In the genomic region with DNA sequence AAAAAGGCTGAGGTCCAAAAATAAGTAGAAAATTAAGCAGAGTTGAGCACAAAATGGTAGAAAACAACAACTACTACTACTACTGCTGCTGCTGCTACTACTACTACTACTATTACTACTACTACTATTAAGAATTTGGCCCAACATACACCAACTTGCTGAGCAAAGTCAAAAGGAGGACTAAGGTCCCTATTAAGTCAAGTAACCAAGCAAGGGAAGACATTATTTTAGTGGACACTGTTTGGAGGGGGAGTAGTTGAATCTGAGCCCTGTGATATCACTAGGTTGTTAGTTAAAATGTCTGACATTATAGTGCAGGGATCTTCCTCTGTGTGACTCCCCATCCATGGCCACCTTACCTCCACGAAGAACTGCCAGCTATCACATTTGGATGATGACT, we compare ENCODE assay signal across 18 mouse cellular contexts. TPM values are rescaled to one million over a fixed set of nuclear protein-coding genes. Genes with fewer than 3 reads are reported as not detected.
DNase-seq lines count a peak whose midpoint lies in the region; ATAC-seq and TF ChIP-seq lines count a peak whose summit lies in the region.
"Had no signal": no experiment of that assay in that cellular context is flagged by ENCODE, and none has a peak within 500 bp of the region (broad histone marks: within the 10 kb centered on the region; RNA-seq: fewer than 3 reads in every experiment).

No protein-coding gene starts in this region.

- H3K4me2 ChIP-seq in neural tube, embryonic 12.5 days (replicated peaks) = peak overlapping the region; percentile 10; the same call in 1 of the 2 replicates
- no peak overlapping the region for H3K4me2 ChIP-seq in neural tube, embryonic 15.5 days
- peak overlapping the region; percentile 30 for H3K4me2 ChIP-seq in forebrain, embryonic 16.5 days (ENCODE audit: low read length)
- H3K4me2 ChIP-seq in hindbrain, embryonic 16.5 days (ENCODE audit: low read length) = peak overlapping the region; percentile 6; the same call in 1 of the 2 replicates
- H3K4me2 ChIP-seq in midbrain, embryonic 16.5 days (ENCODE audit: low read length) = no peak overlapping the region; the same call in 1 of the 2 replicates

- TF ChIP-seq POLR2A in cerebellum, adult 2 months (IDR thresholded peaks at IDR 0.05; ENCODE audit: borderline replicate concordance, insufficient read depth, low read length) = no peak

- no peak for ATAC-seq in neural tube, embryonic 12.5 days (ENCODE audit: low FRiP score, low read depth)
- ATAC-seq in neural tube, embryonic 15.5 days (ENCODE audit: low FRiP score) = no peak
- ATAC-seq in forebrain, embryonic 16.5 days = no peak
- ATAC-seq in hindbrain, embryonic 16.5 days = no peak
- no peak for ATAC-seq in midbrain, embryonic 16.5 days
- ATAC-seq: inflammation-experienced regulatory T-cells, adult 6 months had no signal

- no peak overlapping the region for H3K4me3 ChIP-seq in neural tube, embryonic 12.5 days
- H3K4me3 ChIP-seq in neural tube, embryonic 15.5 days (replicated peaks) = no peak overlapping the region
- no peak overlapping the region; the same call in 1 of the 2 replicates for H3K4me3 ChIP-seq in forebrain, embryonic 16.5 days (replicated peaks; ENCODE audit: low read length)
- no peak overlapping the region for H3K4me3 ChIP-seq in hindbrain, embryonic 16.5 days (ENCODE audit: low read length)
- H3K4me3 ChIP-seq in midbrain, embryonic 16.5 days (ENCODE audit: low read depth, low read length) = no peak overlapping the region; the same call in 1 of the 2 replicates
- H3K4me3 ChIP-seq in cerebellum, adult 2 months (replicated peaks; ENCODE audit: insufficient read depth, low read depth, low read length) = no peak overlapping the region
- H3K4me3 ChIP-seq: myocyte had no signal

- WGBS in neural tube, embryonic 12.5 days = 0% methylated on average over 1 of the region's 1 CpGs
- WGBS in neural tube, embryonic 15.5 days = 11% methylated on average over 1 of the region's 1 CpGs
- 15% methylated on average over 1 of the region's 1 CpGs for WGBS in forebrain, embryonic 16.5 days
- WGBS in hindbrain, embryonic 16.5 days = 24% methylated on average over 1 of the region's 1 CpGs
- 14% methylated on average over 1 of the region's 1 CpGs for WGBS in midbrain, embryonic 16.5 days
- WGBS in cerebellum, adult 2 months = 78% methylated on average over 1 of the region's 1 CpGs

- H3K9ac ChIP-seq in neural tube, embryonic 12.5 days = no peak overlapping the region
- no peak overlapping the region for H3K9ac ChIP-seq in neural tube, embryonic 15.5 days (replicated peaks)
- peak overlapping the region; percentile 31; the same call in 1 of the 2 replicates for H3K9ac ChIP-seq in forebrain, embryonic 16.5 days (replicated peaks; ENCODE audit: low read depth, low read length)
- H3K9ac ChIP-seq in hindbrain, embryonic 16.5 days (ENCODE audit: low read depth, low read length) = no peak overlapping the region
- H3K9ac ChIP-seq in midbrain, embryonic 16.5 days (ENCODE audit: low read depth, low read length) = no peak overlapping the region

- H3K36me3 ChIP-seq in neural tube, embryonic 12.5 days = no peaks in the 10 kb centered on the region
- no peaks in the 10 kb centered on the region for H3K36me3 ChIP-seq in neural tube, embryonic 15.5 days
- no peaks in the 10 kb centered on the region for H3K36me3 ChIP-seq in forebrain, embryonic 16.5 days (ENCODE audit: control insufficient read depth, insufficient read depth)
- no peaks in the 10 kb centered on the region for H3K36me3 ChIP-seq in hindbrain, embryonic 16.5 days (ENCODE audit: control insufficient read depth, insufficient read depth, low read length)
- no peaks in the 10 kb centered on the region for H3K36me3 ChIP-seq in midbrain, embryonic 16.5 days (ENCODE audit: control insufficient read depth, insufficient read depth, low read length)

- no peak for DNase-seq in cerebellum, adult 18-20 months
- no peak for DNase-seq in cerebellum, adult 2 months
- DNase-seq in heart, postnatal 4 days = no peak
- DNase-seq: adrenal gland, postnatal 10 days; B cell, adult 2 months; cerebellum, adult 11 months; heart, adult 11 months; lung, postnatal 10 days; right cerebral cortex, adult 18-20 months had no signal

- no peaks in the 10 kb centered on the region for H3K9me3 ChIP-seq in neural tube, embryonic 12.5 days
- H3K9me3 ChIP-seq in neural tube, embryonic 15.5 days (replicated peaks) = no peaks in the 10 kb centered on the region
- H3K9me3 ChIP-seq in forebrain, embryonic 16.5 days (ENCODE audit: control insufficient read depth, low read length) = no peaks in the 10 kb centered on the region
- H3K9me3 ChIP-seq in hindbrain, embryonic 16.5 days (ENCODE audit: control insufficient read depth, low read length) = no peaks in the 10 kb centered on the region
- H3K9me3 ChIP-seq in midbrain, embryonic 16.5 days (replicated peaks; ENCODE audit: control insufficient read depth, low read length, poor library complexity, severe bottlenecking) = no peaks in the 10 kb centered on the region

- peaks cover 25% of the 10 kb centered on the region for H3K27me3 ChIP-seq in neural tube, embryonic 12.5 days (replicated peaks)
- H3K27me3 ChIP-seq in neural tube, embryonic 15.5 days (replicated peaks) = peaks cover 27% of the 10 kb centered on the region
- H3K27me3 ChIP-seq in forebrain, embryonic 16.5 days (replicated peaks; ENCODE audit: control insufficient read depth, insufficient read depth, low read length) = peaks cover 33% of the 10 kb centered on the region
- peaks cover 17% of the 10 kb centered on the region for H3K27me3 ChIP-seq in hindbrain, embryonic 16.5 days (replicated peaks; ENCODE audit: control insufficient read depth, insufficient read depth, low read length)
- H3K27me3 ChIP-seq in midbrain, embryonic 16.5 days (ENCODE audit: control insufficient read depth, insufficient read depth, low read depth, low read length) = peaks cover 19% of the 10 kb centered on the region
- no peaks in the 10 kb centered on the region; the same call in 1 of the 2 replicates for H3K27me3 ChIP-seq in cerebellum, adult 2 months (ENCODE audit: control insufficient read depth, insufficient read depth, low read length)

- no peak overlapping the region for H3K27ac ChIP-seq in neural tube, embryonic 12.5 days
- H3K27ac ChIP-seq in neural tube, embryonic 15.5 days (replicated peaks) = no peak overlapping the region
- H3K27ac ChIP-seq in forebrain, embryonic 16.5 days (ENCODE audit: low read length) = peak overlapping the region; percentile 69
- H3K27ac ChIP-seq in hindbrain, embryonic 16.5 days (ENCODE audit: low read depth, low read length) = no peak overlapping the region
- H3K27ac ChIP-seq in midbrain, embryonic 16.5 days (ENCODE audit: low read length) = peak overlapping the region; percentile 55; the same call in 1 of the 2 replicates
- H3K27ac ChIP-seq in cerebellum, adult 2 months (ENCODE audit: insufficient read depth, low read length) = no peak overlapping the region
- H3K27ac ChIP-seq: kidney, postnatal 0 days had no signal

- no peak for TF ChIP-seq CTCF in cerebellum, adult 2 months (IDR thresholded peaks at IDR 0.05; ENCODE audit: borderline replicate concordance, insufficient read depth, low read depth, low read length)

- peaks cover 36% of the 10 kb centered on the region for H3K4me1 ChIP-seq in neural tube, embryonic 12.5 days
- peaks cover 27% of the 10 kb centered on the region for H3K4me1 ChIP-seq in neural tube, embryonic 15.5 days
- H3K4me1 ChIP-seq in forebrain, embryonic 16.5 days (replicated peaks; ENCODE audit: control insufficient read depth, insufficient read depth, low read length) = peaks cover 19% of the 10 kb centered on the region
- peaks cover 14% of the 10 kb centered on the region for H3K4me1 ChIP-seq in hindbrain, embryonic 16.5 days (ENCODE audit: control insufficient read depth, insufficient read depth, low read depth, low read length)
- peaks cover 15% of the 10 kb centered on the region; the same call in 1 of the 2 replicates for H3K4me1 ChIP-seq in midbrain, embryonic 16.5 days (ENCODE audit: control insufficient read depth, insufficient read depth, low read length)
- no peaks in the 10 kb centered on the region for H3K4me1 ChIP-seq in cerebellum, adult 2 months (ENCODE audit: control insufficient read depth, insufficient read depth, low read length)

RNA-seq across cellular contexts. Expression of a gene that starts 21.5 kb away (rescaled TPM):
- polyA plus RNA-seq in neural tube, embryonic 12.5 days (2016; fragmentation: Nextera tagmentation; extraction: Ambion mirVana) = 48.4 and 56.4 TPM in 2 replicates
- 30.3 and 37.8 TPM in 2 replicates for polyA plus RNA-seq in neural tube, embryonic 15.5 days (2015; fragmentation: Nextera tagmentation; extraction: Ambion mirVana)
- polyA plus RNA-seq in forebrain, embryonic 16.5 days (2015; fragmentation: Nextera tagmentation; extraction: Ambion mirVana) = 70.2 and 71.1 TPM in 2 replicates
- 42.9 and 44.3 TPM in 2 replicates for polyA plus RNA-seq in hindbrain, embryonic 16.5 days (2015; fragmentation: Nextera tagmentation; extraction: Ambion mirVana)
- 46.0 and 64.0 TPM in 2 replicates for polyA plus RNA-seq in midbrain, embryonic 16.5 days (2015; fragmentation: Nextera tagmentation; extraction: Ambion mirVana)
- polyA plus RNA-seq in cerebellum, adult 2 months (2012; rRNA removed) = 71.3 and 84.5 TPM in 2 replicates
- 1 to 10 TPM; 4.6 to 4.8 TPM for total RNA-seq in heart, postnatal 4 days (2021)
- total RNA-seq: megakaryocyte, adult 5-6 weeks had no signal
- polyA plus RNA-seq: inflammation-experienced regulatory T-cells, adult 6 months had no signal

Comparison
In these comparisons a context has a peak if more than half of its experiments do, and no peak if none do; other contexts are left out.
1. H3K4me2 ChIP-seq: peak in neural tube, embryonic 12.5 days (single experiment), forebrain, embryonic 16.5 days (single experiment) and hindbrain, embryonic 16.5 days (single experiment); none in neural tube, embryonic 15.5 days (single experiment) and midbrain, embryonic 16.5 days (single experiment).
2. H3K27ac ChIP-seq: peak in forebrain, embryonic 16.5 days (single experiment) and midbrain, embryonic 16.5 days (single experiment); none in neural tube, embryonic 12.5 days (single experiment), neural tube, embryonic 15.5 days (single experiment), hindbrain, embryonic 16.5 days (single experiment) and cerebellum, adult 2 months (single experiment).